Mouse (Mus musculus): Measurements from ENCODE around the gene Plk5.
"Not testable (repeated sequence)": the region's sequence is repeated elsewhere in the genome, so short reads cannot be mapped to it uniquely, and the experiment has no call there.

Plk5 gene

GRCm38 (mm10) chr10:80330888-80331287 is 25.4 kb upstream of the Plk5 start:
- DNase-seq (ENCODE audit: low spot score in 2 of 2): no peak

- DNase-seq (ENCODE audit: low spot score in 2 of 2): no peak
Measured at GRCm38 (mm10) chr10:80331636-80332524, 24.4 kb upstream of the Plk5 start.

GRCm38 (mm10) chr10:80332525-80332989 is 23.7 kb upstream of the Plk5 start:
- DNase-seq (ENCODE audit: low spot score in 2 of 2): no peak

GRCm38 (mm10) chr10:80336263-80336662 is 20.0 kb upstream of the Plk5 start:
- no peak for DNase-seq (ENCODE audit: low spot score in 2 of 2)

- DNase-seq (ENCODE audit: low spot score in 2 of 2): peak; percentile 83 to 84
Measured at GRCm38 (mm10) chr10:80339941-80340750, 16.1 kb upstream of the Plk5 start.

- no peak for DNase-seq (ENCODE audit: low spot score in 2 of 2)
Measured at GRCm38 (mm10) chr10:80341026-80341425, 15.2 kb upstream of the Plk5 start.

GRCm38 (mm10) chr10:80341491-80342304 is 14.6 kb upstream of the Plk5 start:
- no peak for DNase-seq (ENCODE audit: low spot score in 2 of 2)

- DNase-seq (ENCODE audit: low spot score in 2 of 2): no peak
Measured at GRCm38 (mm10) chr10:80342305-80342748, 13.9 kb upstream of the Plk5 start.

- peak; percentile 40 to 68 for DNase-seq (ENCODE audit: low spot score in 2 of 2)
Measured at GRCm38 (mm10) chr10:80342749-80343424, 13.4 kb upstream of the Plk5 start.

GRCm38 (mm10) chr10:80343425-80343895 is 12.8 kb upstream of the Plk5 start:
- no peak for DNase-seq (ENCODE audit: low spot score in 2 of 2)

GRCm38 (mm10) chr10:80344131-80344661 is 12.1 kb upstream of the Plk5 start:
- peak in 1 of 2 experiments; percentile 33 for DNase-seq (ENCODE audit: low spot score in 2 of 2)

GRCm38 (mm10) chr10:80345122-80345521 is 11.1 kb upstream of the Plk5 start:
- DNase-seq (ENCODE audit: low spot score in 2 of 2): peak in 1 of 2 experiments; percentile 55

GRCm38 (mm10) chr10:80345929-80346328 is 10.3 kb upstream of the Plk5 start:
- not testable (repeated sequence) for DNase-seq (ENCODE audit: low spot score in 2 of 2)

- no peak for DNase-seq (ENCODE audit: low spot score in 2 of 2)
Measured at GRCm38 (mm10) chr10:80347514-80347967, 8.7 kb upstream of the Plk5 start.

GRCm38 (mm10) chr10:80348244-80348781 is 7.9 kb upstream of the Plk5 start, which contains the start of gene Adamtsl5:
TSS of gene Adamtsl5 (minus strand) at chr10:80348412.
- DNase-seq (ENCODE audit: low spot score in 2 of 2): peak in 1 of 2 experiments; percentile 67

- no peak for DNase-seq (ENCODE audit: low spot score in 2 of 2)
Measured at GRCm38 (mm10) chr10:80348981-80349380, 7.3 kb upstream of the Plk5 start.

GRCm38 (mm10) chr10:80350292-80350691 is 6.0 kb upstream of the Plk5 start:
- DNase-seq (ENCODE audit: low spot score in 2 of 2): peak; percentile 84 to 86

GRCm38 (mm10) chr10:80351896-80352295 is 4.4 kb upstream of the Plk5 start:
- no peak for DNase-seq (ENCODE audit: low spot score in 2 of 2)

- no peak for DNase-seq (ENCODE audit: low spot score in 2 of 2)
Measured at GRCm38 (mm10) chr10:80352727-80353126, 3.5 kb upstream of the Plk5 start.

GRCm38 (mm10) chr10:80355431-80355830 is 828 bp upstream of the Plk5 start:
- no peak for DNase-seq (ENCODE audit: low spot score in 2 of 2)

Data from urinary bladder, postnatal 36 days (tissue).